Mouse (Mus musculus) layer of hippocampus, adult 18-20 months (tissue): ENCODE data around the gene Atp5d. TPM values are rescaled to one million over a fixed set of nuclear protein-coding genes. Genes with fewer than 3 reads are reported as not detected.

ENCODE experiments used
- DNase-seq, 2 experiments: peaks; one replicate each; pipeline ENCODE4 v3.0.0; 2022; ENCODE audit warnings: low spot score in 2 of 2
- total RNA-seq, 2 experiments: library from RNA; stranded (reverse); gene quantifications; 2 replicates each; pipeline ENCODE4 v1.2.3; 2021

Gene Atp5d
- total RNA-seq, 2 experiments from 2014 or later = 354 to 359 TPM

- no peak for DNase-seq
These were observed 21.3 kb upstream of the Atp5d start for GRCm38 (mm10) chr10:80116927-80117691.

- DNase-seq = no peak
These were observed 20.7 kb upstream of the Atp5d start for GRCm38 (mm10) chr10:80117736-80118135.

- no peak for DNase-seq
These were observed 19.9 kb upstream of the Atp5d start for GRCm38 (mm10) chr10:80118552-80118951.

GRCm38 (mm10) chr10:80120146-80120545, 18.3 kb upstream of the Atp5d start:
- no peak for DNase-seq

GRCm38 (mm10) chr10:80121639-80122038, 16.8 kb upstream of the Atp5d start:
- no peak for DNase-seq

- DNase-seq = no peak
These were observed 14.4 kb upstream of the Atp5d start for GRCm38 (mm10) chr10:80123932-80124562.

- DNase-seq = no peak
These were observed 10.5 kb upstream of the Atp5d start for GRCm38 (mm10) chr10:80127920-80128319.

- DNase-seq = peak in 1 of 2 experiments; percentile 37
These were observed 8.6 kb upstream of the Atp5d start for GRCm38 (mm10) chr10:80129846-80130245.

- DNase-seq = peak in 1 of 2 experiments; percentile 6
These were observed 7.9 kb upstream of the Atp5d start for GRCm38 (mm10) chr10:80130403-80131031.

- DNase-seq = peak in 1 of 2 experiments; percentile 61
These were observed 7.0 kb upstream of the Atp5d start for GRCm38 (mm10) chr10:80131316-80131951.

- DNase-seq = no peak
These were observed 6.5 kb upstream of the Atp5d start for GRCm38 (mm10) chr10:80131952-80132350.

GRCm38 (mm10) chr10:80133226-80133849, 5.1 kb upstream of the Atp5d start:
- no peak for DNase-seq

- no peak for DNase-seq
These were observed 4.0 kb upstream of the Atp5d start for GRCm38 (mm10) chr10:80134421-80134820.

- no peak for DNase-seq
These were observed 3.3 kb upstream of the Atp5d start for GRCm38 (mm10) chr10:80135161-80135560.

- DNase-seq = no peak
These were observed 2.8 kb upstream of the Atp5d start for GRCm38 (mm10) chr10:80135641-80136040.

GRCm38 (mm10) chr10:80136179-80136951, 2.1 kb upstream of the Atp5d start:
- DNase-seq = no peak

GRCm38 (mm10) chr10:80136952-80137625, 1.3 kb upstream of the Atp5d start:
- DNase-seq = peak in 1 of 2 experiments; percentile 53

- peak in 1 of 2 experiments; percentile 67 for DNase-seq
These were observed 543 bp upstream of the Atp5d start for GRCm38 (mm10) chr10:80137626-80138552.

- DNase-seq = no peak
These were observed 975 bp downstream of the Atp5d start for GRCm38 (mm10) chr10:80139439-80139775.
